Mouse (Mus musculus): ENCODE results near the gene Cap1.

The Cap1 gene

DNA sequence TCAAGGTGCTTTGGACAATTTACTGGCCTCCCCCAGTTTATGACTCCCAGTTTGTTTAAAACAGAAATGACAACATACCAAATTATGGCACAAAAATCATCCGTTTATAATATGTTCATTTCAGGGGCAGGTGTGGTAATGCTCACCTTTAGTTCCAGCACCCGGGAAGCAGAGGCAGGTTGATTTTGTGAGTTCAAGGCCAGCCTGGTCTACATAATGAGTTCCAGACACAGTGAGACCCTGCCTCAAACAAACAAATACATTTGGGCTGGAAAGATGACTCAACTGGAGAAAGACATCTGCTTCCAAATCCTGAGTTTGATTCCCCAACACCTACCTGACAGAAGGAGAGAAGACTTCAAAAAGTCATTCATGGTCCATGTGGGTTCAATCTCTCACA, 1.5 kb upstream of the Cap1 start:
- in situ Hi-C loops (cut with MboI, MseI): no loop called here

GRCm38 (mm10) chr4:122886579-122887254, 861 bp upstream of the Cap1 start:
- in situ Hi-C loops (cut with MboI, MseI): no loop called here

DNA sequence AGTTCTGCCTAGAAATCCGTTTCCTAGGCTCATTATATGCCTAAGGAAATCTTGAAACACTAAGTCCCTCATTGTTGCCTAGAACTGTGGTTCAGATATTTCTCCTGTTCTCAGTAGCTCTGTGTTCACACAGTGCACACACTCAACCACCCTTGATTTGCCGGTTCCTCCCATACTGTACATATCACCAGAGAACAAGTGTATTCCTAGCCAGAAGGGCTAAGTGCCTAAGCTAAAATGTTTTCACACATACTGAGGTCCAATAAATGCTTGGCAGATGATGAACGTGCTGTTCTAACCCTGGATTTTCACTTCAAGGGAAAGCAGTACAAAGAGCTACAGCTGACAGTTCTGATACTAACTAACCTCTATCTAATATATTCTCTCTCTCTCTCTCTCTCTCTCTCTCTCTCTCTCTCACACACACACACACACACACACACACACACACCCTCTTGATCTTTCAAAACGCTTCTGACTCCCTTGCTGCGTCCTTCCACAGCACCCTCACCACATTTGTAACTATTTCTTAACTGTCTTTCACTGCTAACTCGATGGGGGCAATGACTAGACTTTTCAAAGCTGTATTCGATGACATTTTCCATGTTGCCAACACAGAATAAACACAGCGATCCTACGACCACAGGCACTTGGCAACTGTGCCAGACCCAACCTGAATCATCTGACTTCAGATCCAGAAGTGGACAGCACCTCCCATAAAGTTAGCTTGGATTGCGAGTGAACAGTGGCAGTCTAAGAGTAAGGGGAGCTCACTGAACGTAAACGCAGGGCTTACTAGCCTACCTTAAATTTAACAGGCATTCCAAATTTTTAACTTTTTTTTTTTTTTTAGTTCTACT, 1.1 kb downstream of the Cap1 start:
- in situ Hi-C loops (cut with MboI, MseI): no loop called here

DNA sequence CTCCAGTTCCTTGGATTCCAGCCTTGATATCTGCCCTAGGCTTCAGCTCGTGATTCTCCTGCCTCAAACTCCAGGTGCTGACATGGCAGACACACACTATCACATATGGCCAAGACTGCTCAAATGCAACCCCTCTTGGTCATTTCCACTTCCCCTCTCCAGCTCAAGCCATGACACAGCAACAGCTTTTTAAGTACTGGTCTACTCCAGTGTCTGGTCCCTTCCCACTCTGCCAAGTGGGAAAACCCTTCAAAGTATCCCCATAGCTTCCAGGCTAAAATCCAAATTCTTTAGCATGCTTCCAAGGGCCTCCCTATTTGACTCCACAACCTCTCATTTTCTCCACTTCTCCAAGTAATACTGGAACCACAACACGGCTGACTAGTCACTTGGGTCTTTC, 1.8 kb downstream of the Cap1 start:
- in situ Hi-C loops (cut with MboI, MseI): no loop called here

- in situ Hi-C loops (cut with MboI, MseI): no loop called here
Measured at GRCm38 (mm10) chr4:122883294-122883693, 2.6 kb downstream of the Cap1 start.

- in situ Hi-C loops (cut with MboI, MseI): no loop called here
Measured at GRCm38 (mm10) chr4:122882544-122882943, 3.3 kb downstream of the Cap1 start.

DNA sequence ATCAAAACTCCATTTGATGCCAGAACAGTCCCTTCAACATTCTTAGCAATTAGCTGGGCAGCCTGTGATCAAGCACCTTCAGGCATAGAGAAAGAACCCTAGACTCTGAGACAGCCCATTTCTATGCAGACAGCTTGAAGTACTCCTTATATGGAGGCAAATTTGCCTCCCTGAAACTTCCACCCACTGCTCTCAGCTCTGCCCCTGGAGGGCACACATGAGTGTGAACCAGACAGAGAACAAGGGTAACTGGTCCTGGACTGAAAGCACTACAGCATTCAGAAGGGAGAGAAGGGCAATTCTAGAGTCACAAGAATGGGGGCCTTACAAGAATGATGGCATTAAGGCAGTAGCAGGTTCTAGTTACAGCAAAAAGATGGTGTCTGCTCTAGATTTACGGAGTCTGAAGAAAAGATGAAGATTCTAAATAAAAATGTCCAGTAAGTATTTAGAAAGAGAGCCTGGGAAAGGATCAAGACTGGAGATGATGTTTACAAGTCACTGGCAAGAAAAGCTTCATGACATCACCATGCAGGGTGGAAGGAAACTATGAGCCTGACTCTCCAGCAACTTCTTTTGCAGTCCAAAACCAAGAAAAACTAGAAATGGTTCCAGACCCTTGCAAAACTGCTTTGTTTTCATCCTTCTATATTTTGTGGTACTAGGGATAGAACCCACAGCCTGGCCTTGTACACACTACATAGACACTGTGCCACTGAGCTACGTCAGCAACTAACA, 7.4 kb downstream of the Cap1 start:
- in situ Hi-C loops (cut with MboI, MseI): no loop called here

GRCm38 (mm10) chr4:122873512-122873911, 12.3 kb downstream of the Cap1 start:
- in situ Hi-C loops (cut with MboI, MseI): loop anchor here in 1 of 2 experiments (25.0 kb wide), 1 partner anchor 1039 kb away; the partner anchor contains the start of genes 4930535I16Rik, Mycbp and Rragc

- in situ Hi-C loops (cut with MboI, MseI): loop anchor here in 1 of 2 experiments (25.0 kb wide), 1 partner anchor 1039 kb away; the partner anchor contains the start of genes 4930535I16Rik, Mycbp and Rragc
Measured at GRCm38 (mm10) chr4:122873003-122873402, 12.9 kb downstream of the Cap1 start.

DNA sequence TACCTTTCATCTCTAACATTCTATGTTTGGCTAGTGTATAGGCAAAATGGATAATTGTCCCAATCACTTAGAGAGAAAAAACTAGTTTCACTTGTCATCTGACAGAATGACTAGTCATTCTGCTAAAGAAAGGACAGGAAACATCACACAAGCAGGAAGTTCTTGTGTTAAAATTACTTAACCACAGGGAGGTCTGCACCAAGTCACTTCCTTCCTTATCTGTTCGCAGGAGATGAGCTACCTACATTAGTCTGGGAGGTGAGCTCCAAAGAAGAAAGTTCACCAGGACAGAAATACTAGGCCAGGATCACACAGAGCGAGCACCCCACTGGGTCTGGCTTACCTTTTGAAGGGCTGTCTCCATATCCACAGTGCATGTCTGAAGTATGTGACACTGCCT, 13.9 kb downstream of the Cap1 start:
- in situ Hi-C loops (cut with MboI, MseI): loop anchor here in 1 of 2 experiments (25.0 kb wide), 1 partner anchor 1040 kb away; the partner anchor contains the start of genes 4930535I16Rik, Mycbp and Rragc

DNA sequence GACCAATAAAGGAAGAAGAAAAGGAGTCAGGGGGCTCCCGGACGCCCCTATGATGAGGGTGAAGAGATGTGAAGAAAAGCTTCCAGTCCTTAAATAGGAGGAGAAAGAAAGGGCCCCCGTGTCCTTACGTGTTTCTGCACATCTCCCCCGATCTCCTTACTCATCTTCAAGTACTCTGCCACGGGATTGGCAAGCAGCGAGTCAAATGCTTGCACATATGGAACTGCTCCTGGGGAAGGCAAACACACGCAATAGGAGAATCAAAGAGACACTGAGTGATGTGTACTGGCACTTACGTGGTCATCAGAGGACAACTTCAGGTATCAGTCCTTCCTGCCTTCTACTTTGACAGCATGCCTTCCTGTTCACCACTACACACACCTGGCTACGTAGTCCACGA, 14.6 kb downstream of the Cap1 start:
- in situ Hi-C loops (cut with MboI, MseI): loop anchor here in 1 of 2 experiments (25.0 kb wide), 1 partner anchor 1041 kb away; the partner anchor contains the start of genes 4930535I16Rik, Mycbp and Rragc

- in situ Hi-C loops (cut with MboI, MseI): loop anchor here in 1 of 2 experiments (25.0 kb wide), 1 partner anchor 1042 kb away; the partner anchor contains the start of genes 4930535I16Rik, Mycbp and Rragc
Measured at GRCm38 (mm10) chr4:122870741-122871140, 15.1 kb downstream of the Cap1 start.

DNA sequence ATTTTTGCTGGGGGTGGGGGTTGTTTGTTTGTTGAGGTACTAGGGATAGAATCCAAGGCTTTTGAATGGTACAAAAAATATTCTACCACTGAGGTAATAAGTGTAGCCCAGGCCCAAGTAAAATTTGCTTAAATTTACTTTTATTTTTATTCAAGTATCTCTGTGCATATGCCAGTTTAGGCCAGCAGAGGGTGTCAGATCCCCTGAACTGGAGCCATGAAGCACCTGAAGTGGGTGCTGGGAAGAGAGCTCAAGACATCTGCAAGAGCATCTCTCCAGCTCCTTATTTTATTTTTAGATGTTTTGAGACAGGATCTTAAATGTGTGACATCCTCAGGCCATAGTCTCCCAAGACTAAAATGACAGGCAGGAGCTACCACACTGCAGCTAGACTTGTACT, 15.8 kb downstream of the Cap1 start:
- in situ Hi-C loops (cut with MboI, MseI): loop anchor here in 1 of 2 experiments (25.0 kb wide), 1 partner anchor 1042 kb away; the partner anchor contains the start of genes 4930535I16Rik, Mycbp and Rragc

- in situ Hi-C loops (cut with MboI, MseI): loop anchor here in 1 of 2 experiments (10.0 to 25.0 kb wide), 2 partner anchors 1044 to 1863 kb away; partner anchors contain the start of genes 4930535I16Rik, Mycbp and Rragc
Measured at GRCm38 (mm10) chr4:122868041-122868440, 17.8 kb downstream of the Cap1 start.

- in situ Hi-C loops (cut with MboI, MseI): loop anchor here (5.0 to 25.0 kb wide), 3 partner anchors 265 to 1857 kb away; partner anchors contain the start of genes 4930535I16Rik (in 1 of the 2), Mycbp (in 1 of the 2) and Rragc (in 1 of the 2)
Measured at GRCm38 (mm10) chr4:122861836-122862235, 24.0 kb downstream of the Cap1 start.

DNA sequence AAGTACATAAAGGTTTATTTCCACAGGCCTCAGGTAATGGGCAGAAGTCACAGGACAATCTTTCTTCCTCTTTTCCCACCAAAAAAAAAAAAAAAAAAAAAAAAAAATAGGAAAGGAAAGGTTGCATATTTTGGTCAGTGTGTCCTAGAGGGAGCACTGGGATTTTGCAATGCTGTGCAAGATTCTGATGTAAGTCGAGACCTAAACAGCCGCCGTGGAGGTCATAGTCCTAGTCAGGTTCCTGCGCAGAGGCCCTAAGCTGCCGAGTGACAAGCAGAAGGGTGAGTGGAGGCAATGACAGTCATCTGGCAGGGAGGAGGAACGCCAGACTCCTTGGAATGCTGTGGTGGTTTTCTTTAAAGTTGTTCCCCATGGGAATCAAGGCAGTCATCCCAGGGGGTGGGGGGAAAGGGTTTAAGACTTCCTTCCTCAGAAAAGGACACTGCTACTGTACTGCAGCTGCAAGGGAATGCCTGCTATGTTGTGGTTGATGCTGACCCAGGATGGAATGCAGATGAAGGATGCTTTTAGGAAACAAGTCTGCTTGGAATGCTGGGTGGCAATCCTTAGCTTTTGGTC, 26.7 kb downstream of the Cap1 start:
- in situ Hi-C loops (cut with MboI, MseI): loop anchor here (5.0 to 25.0 kb wide), 2 partner anchors 52 to 1053 kb away; partner anchors contain the start of genes 4930535I16Rik (in 1 of the 2), Mycbp (in 1 of the 2) and Rragc (in 1 of the 2)

GRCm38 (mm10) chr4:122857909-122858308, 27.9 kb downstream of the Cap1 start:
- in situ Hi-C loops (cut with MboI, MseI): loop anchor here (5.0 to 25.0 kb wide), 2 partner anchors 51 to 1054 kb away; partner anchors contain the start of genes 4930535I16Rik (in 1 of the 2), Mycbp (in 1 of the 2) and Rragc (in 1 of the 2)

DNA sequence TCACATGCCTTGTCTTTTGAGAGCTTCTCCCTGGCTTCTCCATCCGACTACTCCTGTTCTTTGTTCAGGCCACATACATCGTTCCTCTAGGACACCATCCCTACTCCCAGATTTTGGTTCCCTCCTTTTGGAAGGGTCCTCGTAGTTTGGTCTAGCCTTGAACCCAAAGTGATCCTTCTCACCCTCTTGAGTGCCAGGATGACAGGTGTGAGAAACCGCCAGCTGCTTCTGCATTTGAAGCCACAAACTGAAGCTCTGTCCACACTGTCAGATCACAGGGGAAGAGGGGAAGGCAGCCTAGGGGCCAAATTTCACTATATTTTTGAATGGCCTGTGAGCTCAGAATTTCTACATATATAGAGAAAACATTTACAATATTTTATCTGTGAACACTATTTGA, 31.1 kb downstream of the Cap1 start:
- in situ Hi-C loops (cut with MboI, MseI): loop anchor here (5.0 to 25.0 kb wide), 2 partner anchors 47 to 1058 kb away; partner anchors contain the start of genes 4930535I16Rik (in 1 of the 2), Mycbp (in 1 of the 2) and Rragc (in 1 of the 2)

- in situ Hi-C loops (cut with MboI, MseI): loop anchor here in 1 of 2 experiments (25.0 kb wide), 1 partner anchor 1059 kb away; the partner anchor contains the start of genes 4930535I16Rik, Mycbp and Rragc
Measured at GRCm38 (mm10) chr4:122853691-122854090, 32.2 kb downstream of the Cap1 start.

- in situ Hi-C loops (cut with MboI, MseI): loop anchor here in 1 of 2 experiments (25.0 kb wide), 1 partner anchor 1061 kb away; the partner anchor contains the start of genes 4930535I16Rik, Mycbp and Rragc
Measured at GRCm38 (mm10) chr4:122851535-122851934, 34.3 kb downstream of the Cap1 start.
